Mouse (Mus musculus) right cerebral cortex, postnatal 25 days (tissue): ENCODE measurements around the gene Scrn1.
A peak's percentile ranks its signal among the peaks of the same experiment; 100 is the strongest.

Experiments used
- DNase-seq: peaks from one replicate; pipeline ENCODE4 v3.0.0; 2022

Gene Scrn1

DNA sequence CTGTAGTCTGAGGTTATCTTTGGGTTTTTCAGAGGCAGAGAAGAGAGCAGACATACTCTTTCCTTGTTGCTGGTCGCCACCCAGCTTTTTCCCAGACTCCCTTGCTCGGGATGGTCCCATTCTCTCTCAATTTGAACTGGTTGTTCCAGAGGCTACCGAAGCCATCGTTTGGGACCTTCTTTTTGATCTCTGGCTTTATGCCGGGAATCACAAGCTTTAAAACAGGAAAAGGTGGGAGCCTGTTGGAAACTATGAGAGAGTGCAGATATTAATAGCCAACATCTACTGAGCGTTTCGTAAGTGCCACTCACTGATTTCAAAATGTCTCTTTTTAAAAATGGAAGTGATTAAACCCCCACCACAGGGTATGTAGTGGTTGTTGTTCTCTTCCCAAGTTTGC lies 94.4 kb downstream of the Scrn1 start:
- DNase-seq: no peak

DNA sequence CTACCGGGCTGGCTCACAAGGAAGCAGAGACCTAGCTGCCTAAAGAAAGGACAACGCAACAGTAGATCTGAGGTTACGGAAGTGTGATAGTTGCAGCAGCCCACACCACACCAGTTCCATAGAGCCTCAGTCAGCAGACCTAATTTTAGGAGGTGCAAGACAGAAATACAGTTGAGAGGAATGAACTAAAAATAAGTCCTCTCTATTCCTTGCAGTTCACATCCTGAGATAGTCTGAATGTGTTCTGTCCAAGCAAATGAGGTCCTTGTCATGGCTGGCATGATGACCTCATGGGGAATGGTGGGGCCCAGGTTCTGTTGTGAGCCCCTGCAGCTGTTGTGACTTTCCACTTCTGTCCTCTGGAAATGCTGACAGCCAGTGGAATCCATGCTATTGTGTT lies 98.9 kb downstream of the Scrn1 start:
- DNase-seq: no peak

DNA sequence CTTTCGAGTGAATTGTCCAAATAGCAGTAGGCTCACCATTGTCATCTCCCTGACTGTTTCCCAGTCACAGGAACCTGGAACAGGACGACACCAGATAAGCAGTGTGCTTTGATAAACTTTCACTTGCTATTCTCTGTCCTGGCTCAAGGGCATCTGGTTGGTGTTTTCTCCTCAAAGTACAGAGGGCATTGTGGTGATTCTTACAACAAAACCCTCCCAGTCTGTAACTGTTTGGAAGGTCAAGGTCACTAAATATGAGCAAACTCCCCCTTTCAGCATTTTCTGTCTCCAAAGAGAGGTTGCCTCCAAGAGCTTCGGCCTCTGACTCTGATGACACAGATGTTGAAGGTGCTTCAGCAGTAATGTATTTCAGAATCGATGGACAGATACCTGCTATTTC lies 101.4 kb downstream of the Scrn1 start:
- no peak for DNase-seq

DNA sequence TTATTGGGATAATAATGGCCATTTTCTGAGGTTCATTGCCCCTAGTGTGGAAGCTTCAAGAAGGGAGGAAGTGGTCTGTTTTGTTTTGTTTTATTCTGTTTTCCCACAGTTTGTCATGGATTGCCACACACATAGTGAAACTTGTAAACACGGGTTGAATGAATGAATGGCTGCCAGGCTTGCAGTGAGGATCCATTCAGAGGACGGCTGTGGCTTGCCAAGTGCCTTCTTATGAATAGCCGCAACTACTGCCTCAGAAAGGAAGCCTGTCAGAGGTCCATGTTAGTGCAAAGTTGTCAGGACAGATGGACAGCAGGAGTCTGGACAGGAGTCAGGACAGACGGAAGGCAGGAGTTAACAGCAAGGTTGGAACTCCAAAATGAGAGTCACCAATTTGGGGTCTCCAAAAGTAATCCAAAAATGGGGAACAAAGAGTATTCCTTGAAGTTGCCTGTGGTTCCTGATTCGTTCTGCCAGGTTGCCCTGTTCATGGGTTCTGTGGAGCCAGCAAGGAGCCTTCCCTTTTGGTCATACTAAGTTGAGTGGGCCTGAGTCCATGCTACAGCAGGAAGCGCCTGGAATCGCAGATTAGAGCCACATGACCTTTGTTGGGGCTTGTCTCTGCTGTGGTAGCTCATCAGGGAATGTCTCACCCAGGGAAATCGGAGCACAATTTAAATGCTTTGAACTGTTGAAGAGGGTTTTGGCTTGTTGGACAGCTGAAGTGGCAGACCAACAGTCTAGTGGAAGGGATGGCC lies 102.4 kb downstream of the Scrn1 start:
- no peak for DNase-seq

DNA sequence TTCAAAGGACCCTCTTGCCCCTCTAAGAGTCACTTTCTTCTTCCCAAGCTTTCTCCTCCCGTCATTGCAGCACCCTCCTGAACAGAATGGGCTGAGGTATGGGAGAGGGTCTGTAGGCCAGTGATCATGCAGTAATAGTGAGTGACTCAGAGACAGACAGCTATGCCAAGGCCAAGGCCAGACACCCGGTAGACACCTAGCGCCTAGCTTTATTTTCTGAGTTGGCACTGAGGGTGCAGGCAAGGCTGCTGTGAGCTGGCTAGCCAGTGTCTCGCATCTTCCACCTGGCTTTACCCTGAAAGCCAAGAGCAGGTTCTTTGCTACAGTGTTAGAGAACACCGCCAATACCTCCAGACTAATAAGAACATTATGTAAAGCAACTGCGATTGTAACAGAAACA lies 103.5 kb downstream of the Scrn1 start:
- no peak for DNase-seq

DNA sequence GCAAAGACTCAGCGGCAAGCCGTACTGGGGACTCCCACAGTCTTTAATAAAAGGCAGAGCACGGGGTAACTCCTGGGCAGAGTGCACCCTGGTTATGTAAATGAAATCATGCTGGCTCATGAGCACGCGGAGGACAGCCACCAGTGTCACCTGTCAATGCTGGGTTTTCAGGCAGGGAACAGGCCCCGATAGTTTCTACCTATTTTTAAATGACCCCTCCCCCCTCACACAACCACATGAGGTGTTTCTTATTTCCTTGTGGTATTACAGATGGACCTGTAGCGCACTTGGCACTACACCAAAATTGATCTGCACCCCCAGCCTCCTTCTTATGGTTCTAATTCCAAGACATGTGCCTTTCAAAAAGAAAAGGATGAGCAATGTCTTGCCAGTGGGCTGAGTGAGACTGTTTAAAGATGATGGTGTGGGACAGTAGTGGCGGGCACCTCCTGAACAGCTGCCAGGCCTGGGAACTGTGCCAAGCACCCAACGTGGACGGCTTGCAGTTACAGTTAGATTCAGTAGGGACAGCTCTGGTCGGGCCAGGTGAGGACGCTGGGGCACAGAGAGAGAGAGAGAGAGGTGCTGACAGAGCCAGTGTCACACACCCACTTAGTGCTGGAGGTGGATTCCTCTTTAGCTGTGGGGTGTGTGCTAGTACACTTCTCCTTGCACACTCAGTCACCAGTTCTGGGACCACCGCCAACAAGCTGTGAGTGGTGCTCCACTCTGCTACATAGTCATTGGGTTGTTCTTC lies 105.2 kb downstream of the Scrn1 start:
- peak; percentile 62 for DNase-seq

DNA sequence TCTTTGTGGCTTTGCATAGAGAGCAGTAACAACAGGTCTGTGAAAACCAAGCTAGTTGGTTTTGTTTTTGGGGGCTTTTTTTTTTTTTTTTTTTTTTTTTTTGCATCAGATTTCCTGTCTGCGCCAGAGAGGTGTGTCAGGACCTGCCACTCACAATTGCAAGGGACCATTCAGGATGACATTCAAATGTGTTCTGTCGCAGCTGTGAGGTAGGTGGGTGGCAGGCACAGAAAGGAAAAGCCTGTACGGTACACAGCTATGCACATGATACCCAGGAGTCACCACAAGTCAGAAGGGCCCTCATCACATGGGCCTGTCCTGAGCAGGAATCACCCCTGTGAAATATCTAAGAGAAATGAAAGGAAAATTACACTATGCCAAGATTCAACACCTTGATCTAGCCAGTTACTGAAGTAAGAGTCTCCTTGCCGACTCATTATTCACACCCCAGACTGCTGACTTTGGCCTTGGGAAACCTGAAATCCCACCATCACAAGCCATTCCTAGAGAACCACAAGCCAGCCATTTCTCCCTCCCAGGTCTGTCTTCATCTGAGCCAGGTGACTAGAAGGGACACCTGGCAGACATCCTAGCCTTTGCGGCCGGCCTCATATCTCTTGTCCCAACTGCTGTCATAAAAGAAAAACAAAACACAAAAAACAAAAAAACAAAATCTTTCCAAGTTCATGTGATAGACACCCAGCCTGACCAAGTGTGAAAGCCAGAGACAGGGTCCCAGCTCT lies 105.9 kb downstream of the Scrn1 start:
- no peak for DNase-seq

DNA sequence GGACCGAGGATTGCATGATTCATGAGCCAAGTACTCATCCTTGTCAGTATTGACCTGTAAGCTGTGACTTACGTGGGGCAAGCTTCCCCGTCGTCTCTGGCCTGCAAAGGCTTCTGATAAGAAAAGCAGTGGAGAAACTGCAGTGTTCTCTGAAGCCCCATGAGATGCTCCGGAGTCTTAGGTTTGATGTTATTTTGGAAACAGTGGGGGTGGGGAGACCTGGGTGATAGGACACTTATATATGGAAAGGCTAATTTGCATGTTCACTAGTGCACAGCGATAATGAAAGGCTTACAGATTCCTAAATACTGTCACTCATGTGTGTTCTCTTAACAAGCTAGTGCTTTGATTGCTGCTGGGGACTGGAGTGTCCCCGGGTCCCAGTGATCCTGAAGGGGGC lies 106.6 kb downstream of the Scrn1 start:
- DNase-seq: no peak
